Mouse (Mus musculus): ENCODE results near the gene Epb41l5. TPM values are rescaled to one million over a fixed set of nuclear protein-coding genes. Genes with fewer than 3 reads are reported as not detected.

Epb41l5 gene
- total RNA-seq, 2 experiments from 2014 or later: 1.9 TPM

- no peak for DNase-seq
Measured at GRCm38 (mm10) chr1:119596954-119597480, 51.8 kb downstream of the Epb41l5 start.

GRCm38 (mm10) chr1:119590041-119590440, 58.8 kb downstream of the Epb41l5 start:
- DNase-seq: no peak

- DNase-seq: no peak
Measured at GRCm38 (mm10) chr1:119584974-119585373, 63.8 kb downstream of the Epb41l5 start.

- DNase-seq: no peak
Measured at GRCm38 (mm10) chr1:119570134-119570533, 78.7 kb downstream of the Epb41l5 start.

- no peak for DNase-seq
Measured at GRCm38 (mm10) chr1:119565531-119565930, 83.3 kb downstream of the Epb41l5 start.

- DNase-seq: no peak
Measured at GRCm38 (mm10) chr1:119557641-119558395, 91.0 kb downstream of the Epb41l5 start.

- DNase-seq: no peak
Measured at GRCm38 (mm10) chr1:119555651-119556050, 93.1 kb downstream of the Epb41l5 start.

GRCm38 (mm10) chr1:119551651-119552050, 97.1 kb downstream of the Epb41l5 start:
- DNase-seq: no peak

GRCm38 (mm10) chr1:119550064-119550463, 98.7 kb downstream of the Epb41l5 start:
- DNase-seq: no peak

- no peak for DNase-seq
Measured at GRCm38 (mm10) chr1:119549327-119549689, 99.5 kb downstream of the Epb41l5 start.

GRCm38 (mm10) chr1:119548668-119549326, 100.0 kb downstream of the Epb41l5 start:
- peak; percentile 86 for DNase-seq

- no peak for DNase-seq
Measured at GRCm38 (mm10) chr1:119546490-119546889, 102.3 kb downstream of the Epb41l5 start.

- DNase-seq: no peak
Measured at GRCm38 (mm10) chr1:119545671-119546070, 103.1 kb downstream of the Epb41l5 start.

GRCm38 (mm10) chr1:119545164-119545563, 103.6 kb downstream of the Epb41l5 start:
- no peak for DNase-seq

GRCm38 (mm10) chr1:119544611-119545155, 104.1 kb downstream of the Epb41l5 start:
- DNase-seq: no peak

GRCm38 (mm10) chr1:119543316-119543715, 105.5 kb downstream of the Epb41l5 start:
- DNase-seq: no peak

- DNase-seq: no peak
Measured at GRCm38 (mm10) chr1:119541570-119541969, 107.2 kb downstream of the Epb41l5 start.

GRCm38 (mm10) chr1:119540836-119541557, 107.8 kb downstream of the Epb41l5 start:
- no peak for DNase-seq

- DNase-seq: no peak
Measured at GRCm38 (mm10) chr1:119539252-119539651, 109.5 kb downstream of the Epb41l5 start.

GRCm38 (mm10) chr1:119537651-119538050, 111.1 kb downstream of the Epb41l5 start:
- no peak for DNase-seq

GRCm38 (mm10) chr1:119536122-119536521, 112.7 kb downstream of the Epb41l5 start:
- no peak for DNase-seq

- DNase-seq: no peak
Measured at GRCm38 (mm10) chr1:119534341-119534740, 114.5 kb downstream of the Epb41l5 start.

Measured in gastrocnemius, postnatal 10 days (tissue).